ENCODE assay signal across 28 mouse cellular contexts in genomic region chr13:57996536-57996935, GRCm38 (mm10).
DNase-seq lines count a peak whose midpoint lies in the region; ATAC-seq and TF ChIP-seq lines count a peak whose summit lies in the region.
"Had no signal": no experiment of that assay in that cellular context is flagged by ENCODE, and none has a peak within 500 bp of the region (broad histone marks: within the 10 kb centered on the region; RNA-seq: fewer than 3 reads in every experiment).

No protein-coding gene starts in this region.

- H3K36me3 ChIP-seq in hindbrain, embryonic 13.5 days, result no peaks in the 10 kb centered on the region
- no peaks in the 10 kb centered on the region for H3K36me3 ChIP-seq in hindbrain, postnatal 0 days (ENCODE audit: insufficient read depth, low read length)
- no peaks in the 10 kb centered on the region for H3K36me3 ChIP-seq in intestine, embryonic 14.5 days (ENCODE audit: control insufficient read depth, insufficient read depth, low read length)
- H3K36me3 ChIP-seq: embryonic facial prominence, embryonic 12.5 days; limb, embryonic 10.5 days; limb, embryonic 15.5 days; liver, embryonic 13.5 days; midbrain, embryonic 10.5 days; neural tube, embryonic 13.5 days had no signal

- H3K9me3 ChIP-seq in hindbrain, embryonic 13.5 days, result no peaks in the 10 kb centered on the region
- no peaks in the 10 kb centered on the region for H3K9me3 ChIP-seq in hindbrain, postnatal 0 days (ENCODE audit: low read length)
- no peaks in the 10 kb centered on the region for H3K9me3 ChIP-seq in intestine, embryonic 14.5 days (ENCODE audit: control insufficient read depth, low read length)
- H3K9me3 ChIP-seq: embryonic facial prominence, embryonic 12.5 days; limb, embryonic 10.5 days; limb, embryonic 15.5 days; liver, embryonic 13.5 days; midbrain, embryonic 10.5 days; neural tube, embryonic 13.5 days had no signal

- H3K4me2 ChIP-seq in hindbrain, embryonic 13.5 days, result no peak overlapping the region
- H3K4me2 ChIP-seq in hindbrain, postnatal 0 days (ENCODE audit: low read depth, low read length), result no peak overlapping the region
- H3K4me2 ChIP-seq in intestine, embryonic 14.5 days (ENCODE audit: low read length), result peak overlapping the region; percentile 1; the same call in 1 of the 2 replicates
- H3K4me2 ChIP-seq: embryonic facial prominence, embryonic 12.5 days; limb, embryonic 15.5 days; liver, embryonic 13.5 days; neural tube, embryonic 13.5 days had no signal

- ATAC-seq in hindbrain, embryonic 13.5 days (ENCODE audit: low FRiP score), result no peak
- ATAC-seq in hindbrain, postnatal 0 days, result no peak
- ATAC-seq in intestine, embryonic 14.5 days (replicated peaks; ENCODE audit: low FRiP score, low TSS enrichment, low read depth), result no peak
- ATAC-seq: activated CD4-positive, CD25-positive, alpha-beta regulatory T cell, adult 4 months; forebrain, embryonic 14.5 days had no signal

- H3K27ac ChIP-seq in hindbrain, embryonic 13.5 days, result peak overlapping the region; percentile 44; the same call in 1 of the 2 replicates
- H3K27ac ChIP-seq in hindbrain, postnatal 0 days, result no peak overlapping the region
- H3K27ac ChIP-seq in intestine, embryonic 14.5 days (ENCODE audit: low read depth), result no peak overlapping the region; the same call in 1 of the 2 replicates
- H3K27ac ChIP-seq: embryonic facial prominence, embryonic 12.5 days; limb, embryonic 10.5 days; limb, embryonic 15.5 days; liver, embryonic 13.5 days; midbrain, embryonic 10.5 days; neural tube, embryonic 13.5 days had no signal

- peak; percentile 65 to 86 for DNase-seq in adrenal gland, adult (ENCODE audit: inconsistent age in 2 of 2, low spot score in 1 of 2)
- DNase-seq in adrenal gland, postnatal 4 days (ENCODE audit: low spot score in 2 of 2), result no peak
- no peak for DNase-seq in hindbrain, postnatal 0 days (ENCODE audit: low spot score)
- no peak for DNase-seq in intestine, embryonic 14.5 days (ENCODE audit: low spot score)
- DNase-seq in frontal cortex, postnatal 14 days (ENCODE audit: low spot score in 2 of 2), result no peak
- no peak for DNase-seq in layer of hippocampus, postnatal 36 days
- DNase-seq in gastrocnemius, postnatal 25 days, result no peak
- DNase-seq: cerebellum, adult 11-12 months; cerebellum, adult 9-11 months; gastrocnemius, postnatal 36 days; heart, adult 18-20 months; kidney, adult 2 months; kidney, postnatal 4 days; liver, embryonic 13.5 days; lung, adult 2 months; lung, postnatal 14 days; thymus, adult 2 months; thymus, postnatal 36 days had no signal

- H3K27me3 ChIP-seq in hindbrain, embryonic 13.5 days, result no peaks in the 10 kb centered on the region
- H3K27me3 ChIP-seq in hindbrain, postnatal 0 days (ENCODE audit: insufficient read depth, low read length), result no peaks in the 10 kb centered on the region
- H3K27me3 ChIP-seq in intestine, embryonic 14.5 days (replicated peaks; ENCODE audit: control insufficient read depth, insufficient read depth, low read length), result no peaks in the 10 kb centered on the region
- H3K27me3 ChIP-seq: CH12.LX; embryonic facial prominence, embryonic 12.5 days; liver, embryonic 13.5 days; neural tube, embryonic 13.5 days had no signal

- peaks cover 8% of the 10 kb centered on the region; the same call in 1 of the 2 replicates for H3K4me1 ChIP-seq in hindbrain, embryonic 13.5 days (replicated peaks)
- no peaks in the 10 kb centered on the region for H3K4me1 ChIP-seq in hindbrain, postnatal 0 days (ENCODE audit: insufficient read depth, low read length)
- H3K4me1 ChIP-seq in intestine, embryonic 14.5 days (replicated peaks; ENCODE audit: control insufficient read depth, insufficient read depth, low read length), result no peaks in the 10 kb centered on the region
- H3K4me1 ChIP-seq: embryonic facial prominence, embryonic 12.5 days had no signal

- no peak for TF ChIP-seq CTCF in hindbrain, postnatal 0 days (IDR thresholded peaks at IDR 0.05; ENCODE audit: low read depth)

- H3K4me3 ChIP-seq in hindbrain, embryonic 13.5 days, result no peak overlapping the region
- H3K4me3 ChIP-seq in hindbrain, postnatal 0 days (ENCODE audit: low read length), result no peak overlapping the region
- H3K4me3 ChIP-seq in intestine, embryonic 14.5 days (ENCODE audit: low read depth, low read length), result no peak overlapping the region
- H3K4me3 ChIP-seq: embryonic facial prominence, embryonic 12.5 days; limb, embryonic 10.5 days; limb, embryonic 15.5 days; liver, embryonic 13.5 days; midbrain, embryonic 10.5 days; myocyte; neural tube, embryonic 13.5 days had no signal

- 65% methylated on average over 11 of the region's 11 CpGs for WGBS in hindbrain, embryonic 13.5 days
- 82% methylated on average over 11 of the region's 11 CpGs for WGBS in hindbrain, postnatal 0 days
- WGBS in intestine, embryonic 14.5 days, result 17% methylated on average over 11 of the region's 11 CpGs

- no peak overlapping the region for H3K9ac ChIP-seq in hindbrain, embryonic 13.5 days
- no peak overlapping the region for H3K9ac ChIP-seq in hindbrain, postnatal 0 days (replicated peaks; ENCODE audit: low read length)
- no peak overlapping the region for H3K9ac ChIP-seq in intestine, embryonic 14.5 days (ENCODE audit: low read length)
- H3K9ac ChIP-seq: embryonic facial prominence, embryonic 12.5 days; limb, embryonic 15.5 days; liver, embryonic 13.5 days had no signal

Comparison
In these comparisons a context has a peak if more than half of its experiments do, and no peak if none do; other contexts are left out.
1. DNase-seq: peak in adrenal gland, adult (2 of 2); none in adrenal gland, postnatal 4 days (0 of 2), hindbrain, postnatal 0 days (single experiment), intestine, embryonic 14.5 days (single experiment), frontal cortex, postnatal 14 days (0 of 2), layer of hippocampus, postnatal 36 days (0 of 2) and gastrocnemius, postnatal 25 days (single experiment).